Mouse (Mus musculus): Measurements from ENCODE around the gene Spag6. TPM values are rescaled to one million over a fixed set of nuclear protein-coding genes. Genes with fewer than 3 reads are reported as not detected.
A peak's percentile ranks its signal among the peaks of the same experiment; 100 is the strongest.

Spag6 gene
- polyA plus RNA-seq, 1 experiment from 2014 or later = not detected

GRCm38 (mm10) chr2:18677631-18678471 lies 16.0 kb upstream of the Spag6 start:
- H3K36me3 ChIP-seq (ENCODE audit: inconsistent target) = peaks cover 11% of the 10 kb centered on the region; the same call in 1 of the 2 replicates
- 6% methylated on average over 31 of the region's 55 CpGs for WGBS (ENCODE audit: missing documents)
- H3K79me2 ChIP-seq (ENCODE audit: inconsistent target) = peaks cover 21% of the 10 kb centered on the region
- H3K4me3 ChIP-seq (ENCODE audit: inconsistent target) = peak overlapping the region; percentile 42
- H3K27ac ChIP-seq = no peak overlapping the region

GRCm38 (mm10) chr2:18679701-18680100 lies 14.1 kb upstream of the Spag6 start:
- Histone ChIP-seq H3K27ac (no peak overlapping the region), H3K79me2 (ENCODE audit: inconsistent target) (peaks cover 6% of the 10 kb centered on the region; the same call in 1 of the 2 replicates), H3K4me3 (ENCODE audit: inconsistent target) (no peak overlapping the region), H3K36me3 (ENCODE audit: inconsistent target) (peaks cover 14% of the 10 kb centered on the region)
- 95% methylated on average over 2 of the region's 2 CpGs for WGBS (ENCODE audit: missing documents)

- H3K36me3 ChIP-seq (ENCODE audit: inconsistent target) = peaks cover 13% of the 10 kb centered on the region
- WGBS (ENCODE audit: missing documents) = 8% methylated on average over 4 of the region's 4 CpGs
- no peak overlapping the region for H3K4me3 ChIP-seq (ENCODE audit: inconsistent target)
- no peak overlapping the region for H3K27ac ChIP-seq
- H3K79me2 ChIP-seq (ENCODE audit: inconsistent target) = peaks cover 6% of the 10 kb centered on the region; the same call in 1 of the 2 replicates
Observed at GRCm38 (mm10) chr2:18680501-18680900, 13.3 kb upstream of the Spag6 start.

- peak overlapping the region; percentile 8; the same call in 1 of the 2 replicates for H3K4me3 ChIP-seq (ENCODE audit: inconsistent target)
- peaks cover 13% of the 10 kb centered on the region for H3K36me3 ChIP-seq (ENCODE audit: inconsistent target)
- no peak overlapping the region for H3K27ac ChIP-seq
- H3K79me2 ChIP-seq (ENCODE audit: inconsistent target) = peaks cover 6% of the 10 kb centered on the region; the same call in 1 of the 2 replicates
- 13% methylated on average over 20 of the region's 29 CpGs for WGBS (ENCODE audit: missing documents)
Observed at GRCm38 (mm10) chr2:18680961-18681360, 12.9 kb upstream of the Spag6 start.

GRCm38 (mm10) chr2:18684062-18684461 lies 9.8 kb upstream of the Spag6 start:
- Histone ChIP-seq H3K36me3 (ENCODE audit: inconsistent target) (peaks cover 13% of the 10 kb centered on the region), H3K4me3 (ENCODE audit: inconsistent target) (no peak overlapping the region), H3K27ac (no peak overlapping the region), H3K79me2 (ENCODE audit: inconsistent target) (peaks cover 4% of the 10 kb centered on the region; the same call in 1 of the 2 replicates)
- WGBS (ENCODE audit: missing documents) = 95% methylated on average over 5 of the region's 5 CpGs

- Histone ChIP-seq H3K36me3 (ENCODE audit: inconsistent target) (peaks cover 13% of the 10 kb centered on the region), H3K27ac (no peak overlapping the region), H3K4me3 (ENCODE audit: inconsistent target) (no peak overlapping the region), H3K79me2 (ENCODE audit: inconsistent target) (no peaks in the 10 kb centered on the region)
- WGBS (ENCODE audit: missing documents) = 92% methylated on average over 6 of the region's 6 CpGs
Observed at GRCm38 (mm10) chr2:18686386-18686785, 7.4 kb upstream of the Spag6 start.

- Histone ChIP-seq H3K27ac (no peak overlapping the region), H3K79me2 (ENCODE audit: inconsistent target) (no peaks in the 10 kb centered on the region), H3K36me3 (ENCODE audit: inconsistent target) (peaks cover 13% of the 10 kb centered on the region), H3K4me3 (ENCODE audit: inconsistent target) (no peak overlapping the region)
- 95% methylated on average over 8 of the region's 8 CpGs for WGBS (ENCODE audit: missing documents)
Observed at GRCm38 (mm10) chr2:18686826-18687519, 6.9 kb upstream of the Spag6 start.

GRCm38 (mm10) chr2:18687671-18688170 lies 6.1 kb upstream of the Spag6 start:
- no peak overlapping the region for H3K4me3 ChIP-seq (ENCODE audit: inconsistent target)
- H3K27ac ChIP-seq = no peak overlapping the region
- peaks cover 7% of the 10 kb centered on the region; the same call in 1 of the 2 replicates for H3K36me3 ChIP-seq (ENCODE audit: inconsistent target)
- WGBS (ENCODE audit: missing documents) = 29% methylated on average over 9 of the region's 9 CpGs
- no peaks in the 10 kb centered on the region for H3K79me2 ChIP-seq (ENCODE audit: inconsistent target)

- Histone ChIP-seq H3K79me2 (ENCODE audit: inconsistent target) (no peaks in the 10 kb centered on the region), H3K4me3 (ENCODE audit: inconsistent target) (no peak overlapping the region), H3K27ac (no peak overlapping the region), H3K36me3 (ENCODE audit: inconsistent target) (peaks cover 7% of the 10 kb centered on the region; the same call in 1 of the 2 replicates)
- WGBS (ENCODE audit: missing documents) = 47% methylated on average over 5 of the region's 6 CpGs
Observed at GRCm38 (mm10) chr2:18688286-18688685, 5.5 kb upstream of the Spag6 start.

- Histone ChIP-seq H3K36me3 (ENCODE audit: inconsistent target) (peaks cover 7% of the 10 kb centered on the region; the same call in 1 of the 2 replicates), H3K27ac (no peak overlapping the region), H3K4me3 (ENCODE audit: inconsistent target) (no peak overlapping the region), H3K79me2 (ENCODE audit: inconsistent target) (no peaks in the 10 kb centered on the region)
- WGBS (ENCODE audit: missing documents) = 4% methylated on average over 26 of the region's 45 CpGs
Observed at GRCm38 (mm10) chr2:18688708-18689063, 5.1 kb upstream of the Spag6 start.

GRCm38 (mm10) chr2:18689064-18689921 lies 4.5 kb upstream of the Spag6 start:
- WGBS (ENCODE audit: missing documents) = 4% methylated on average over 50 of the region's 51 CpGs
- H3K36me3 ChIP-seq (ENCODE audit: inconsistent target) = peaks cover 2% of the 10 kb centered on the region; the same call in 1 of the 2 replicates

GRCm38 (mm10) chr2:18690055-18690691 lies 3.7 kb upstream of the Spag6 start:
- Histone ChIP-seq H3K36me3 (ENCODE audit: inconsistent target) (no peaks in the 10 kb centered on the region), H3K27ac (no peak overlapping the region), H3K79me2 (ENCODE audit: inconsistent target) (no peaks in the 10 kb centered on the region), H3K4me3 (ENCODE audit: inconsistent target) (no peak overlapping the region)
- 3% methylated on average over 48 of the region's 58 CpGs for WGBS (ENCODE audit: missing documents)

More at GRCm38 (mm10) chr2:18689064-18689921, 4.5 kb upstream of the Spag6 start:
- Histone ChIP-seq H3K27ac (no peak overlapping the region), H3K79me2 (ENCODE audit: inconsistent target) (no peaks in the 10 kb centered on the region), H3K4me3 (ENCODE audit: inconsistent target) (peak overlapping the region; percentile 26)

- Histone ChIP-seq H3K4me3 (ENCODE audit: inconsistent target) (no peak overlapping the region), H3K36me3 (ENCODE audit: inconsistent target) (no peaks in the 10 kb centered on the region), H3K27ac (no peak overlapping the region), H3K79me2 (ENCODE audit: inconsistent target) (no peaks in the 10 kb centered on the region)
- 15% methylated on average over 9 of the region's 9 CpGs for WGBS (ENCODE audit: missing documents)
Observed at GRCm38 (mm10) chr2:18690756-18691155, 3.1 kb upstream of the Spag6 start.

- Histone ChIP-seq H3K4me3 (ENCODE audit: inconsistent target) (no peak overlapping the region), H3K27ac (no peak overlapping the region), H3K79me2 (ENCODE audit: inconsistent target) (no peaks in the 10 kb centered on the region), H3K36me3 (ENCODE audit: inconsistent target) (no peaks in the 10 kb centered on the region)
Observed at GRCm38 (mm10) chr2:18692031-18692430, 1.8 kb upstream of the Spag6 start.

Measured in macrophage (primary cell).